Mouse (Mus musculus) bone marrow macrophage, adult 2 months (primary cell): ENCODE data around the gene Kif27. TPM values are rescaled to one million over a fixed set of nuclear protein-coding genes. Genes with fewer than 3 reads are reported as not detected.
A peak's percentile ranks its signal among the peaks of the same experiment; 100 is the strongest.

Experiments
- H3K27ac ChIP-seq: 2 replicates; pipeline ENCODE4 v1.5.1; 2012; ENCODE audit warnings: low read depth, low read length; ENCODE audit not compliant: insufficient read depth
- H3K4me1 ChIP-seq: 2 replicates; pipeline ENCODE4 v1.6.1; 2012; ENCODE audit warnings: low read length; ENCODE audit not compliant: control insufficient read depth, insufficient read depth
- H3K4me3 ChIP-seq: 2 replicates; pipeline ENCODE4 v1.5.1; 2012; ENCODE audit warnings: mild to moderate bottlenecking, low read length, moderate library complexity; ENCODE audit not compliant: insufficient read depth
- CTCF ChIP-seq: IDR thresholded peaks from 2 replicates; pipeline ENCODE4 v1.5.1; 2012; ENCODE audit warnings: low read depth, mild to moderate bottlenecking, low read length, moderate library complexity
- POLR2A ChIP-seq: IDR thresholded peaks from 2 replicates; pipeline ENCODE4 v1.6.1; 2012; ENCODE audit warnings: mild to moderate bottlenecking, low read depth, low read length, borderline replicate concordance
- polyA plus RNA-seq: library from polyadenylated mRNA; stranded (reverse); fragments of >200 nt; gene quantifications from 2 replicates; pipeline ENCODE4 v1.2.4, GENCODE M21; 2012; ENCODE audit not compliant: missing spikeins, insufficient read depth, insufficient read length

Kif27 gene
- polyA plus RNA-seq, 1 experiment, result not detected

DNA sequence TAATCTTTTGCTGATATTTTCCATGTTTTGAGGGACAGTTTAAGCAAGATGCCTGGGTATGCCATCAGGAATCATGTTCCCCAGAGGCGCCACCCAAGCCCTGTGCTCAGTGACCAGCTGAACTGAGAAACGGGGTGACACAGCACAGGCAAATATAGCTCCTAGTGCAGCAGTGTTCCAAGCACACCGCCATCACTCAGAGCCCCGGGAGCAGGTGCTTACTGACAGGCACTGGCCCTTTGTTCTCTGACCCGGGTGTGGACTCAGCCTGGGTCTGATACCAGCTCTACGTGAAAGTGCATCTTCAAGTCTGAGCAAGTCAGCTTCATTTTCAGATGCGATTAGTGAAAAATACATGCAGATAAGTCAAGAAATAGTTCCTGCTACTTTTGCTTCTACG is 49.4 kb downstream of the Kif27 start:
- H3K4me1 ChIP-seq, result peaks cover 3% of the 10 kb centered on the region
- TF ChIP-seq POLR2A, result no peak
- TF ChIP-seq CTCF, result no peak
- H3K4me3 ChIP-seq, result no peak overlapping the region
- H3K27ac ChIP-seq, result no peak overlapping the region

DNA sequence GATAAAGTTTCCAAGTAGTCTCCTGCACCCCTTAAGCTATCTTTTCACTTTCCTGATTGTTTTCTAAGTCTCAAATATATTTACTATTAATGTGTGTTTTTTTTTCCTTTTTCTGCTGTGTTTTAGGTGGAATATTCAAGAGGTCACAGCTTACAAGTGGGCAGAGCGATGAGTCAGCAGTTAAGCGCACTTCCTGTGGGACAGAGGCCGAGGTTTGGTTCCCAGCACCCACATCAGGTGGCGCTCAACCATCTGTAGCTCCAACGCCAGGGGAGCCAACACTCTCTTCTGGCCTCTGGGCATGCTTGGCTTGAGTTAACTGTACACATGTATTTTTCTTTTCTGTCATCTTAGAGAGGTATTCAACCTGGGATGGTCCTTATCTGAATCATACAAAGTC is 51.5 kb downstream of the Kif27 start:
- no peak overlapping the region for H3K27ac ChIP-seq
- peaks cover 3% of the 10 kb centered on the region for H3K4me1 ChIP-seq
- TF ChIP-seq POLR2A (no peak), CTCF (no peak)
- H3K4me3 ChIP-seq, result no peak overlapping the region

DNA sequence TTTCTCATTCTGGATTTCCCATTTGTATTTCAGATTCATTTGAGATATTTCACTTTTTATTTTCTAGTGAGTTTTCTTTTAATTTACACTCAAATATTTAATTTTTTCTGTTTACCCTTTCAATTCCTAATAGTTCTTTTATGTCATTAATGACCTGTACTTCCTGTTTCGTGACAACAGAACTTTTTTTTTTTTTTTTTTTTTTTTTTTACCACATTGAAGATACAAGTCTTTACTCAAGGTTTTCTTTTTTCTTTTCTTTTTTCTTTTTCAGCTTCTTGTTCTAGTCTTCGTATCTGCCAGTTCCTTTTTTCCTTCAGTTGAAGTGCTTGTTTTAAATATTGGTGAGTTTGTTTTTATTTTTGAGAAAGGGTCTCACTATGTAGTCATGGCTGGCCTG is 53.7 kb downstream of the Kif27 start:
- no peak overlapping the region for H3K4me3 ChIP-seq
- peaks cover 3% of the 10 kb centered on the region for H3K4me1 ChIP-seq
- TF ChIP-seq CTCF (no peak), POLR2A (no peak)
- H3K27ac ChIP-seq, result no peak overlapping the region

DNA sequence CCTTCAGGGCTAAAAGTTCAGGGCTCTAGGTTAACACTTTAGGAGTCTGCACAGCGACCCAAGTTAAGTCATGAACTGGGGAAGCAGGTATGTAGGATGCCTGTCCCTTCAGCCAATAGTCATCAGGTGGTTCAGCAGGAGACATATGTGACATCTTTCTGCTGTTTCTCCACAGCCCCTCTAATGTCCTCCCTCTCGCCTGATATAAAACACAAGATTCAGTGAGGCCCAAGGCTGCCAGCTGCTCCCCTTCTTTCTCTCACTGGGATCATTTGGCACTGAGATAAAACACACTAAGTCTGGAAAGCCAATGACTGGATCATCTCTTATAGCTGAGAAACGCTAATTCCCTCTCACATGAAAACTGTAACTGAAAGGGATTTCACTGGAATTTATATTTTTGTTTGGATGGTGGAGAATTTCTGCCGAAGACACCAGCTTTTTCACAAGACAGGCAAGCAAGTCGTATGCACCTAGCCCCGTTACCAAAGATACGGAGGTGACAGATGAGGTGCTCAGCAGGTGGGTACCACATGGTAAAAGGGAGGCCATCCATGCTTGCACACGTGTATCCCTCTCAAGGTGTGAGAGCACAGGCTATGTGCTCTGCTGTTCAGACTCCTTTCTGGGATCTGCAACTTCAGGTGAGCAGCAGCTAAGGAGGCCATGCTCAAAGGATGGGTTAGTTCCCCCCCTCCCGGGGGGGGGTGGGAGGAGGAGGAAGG is 56.3 kb downstream of the Kif27 start:
- Histone ChIP-seq H3K4me1 (peaks cover 3% of the 10 kb centered on the region), H3K4me3 (no peak overlapping the region), H3K27ac (no peak overlapping the region)
- no peak for TF ChIP-seq CTCF
- TF ChIP-seq POLR2A, result no peak

DNA sequence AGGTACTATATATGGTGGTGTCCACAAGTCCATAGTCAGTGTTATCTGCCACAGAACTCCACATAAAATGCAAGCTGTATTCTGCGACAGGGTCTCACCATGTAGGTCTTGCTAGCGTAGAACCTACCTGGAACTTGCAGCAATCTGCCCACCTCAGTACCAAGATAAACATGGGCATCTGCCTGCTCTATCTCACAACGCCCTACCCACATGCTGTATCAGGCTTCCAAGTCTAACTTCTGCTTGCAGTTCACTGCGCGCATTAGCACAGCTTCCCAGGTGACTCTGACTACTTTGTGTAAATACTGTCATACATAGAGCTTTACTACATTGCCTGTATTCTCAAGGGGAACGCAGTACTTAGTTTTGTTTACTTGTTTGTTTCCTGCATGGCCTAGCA is 57.0 kb downstream of the Kif27 start:
- peaks cover 3% of the 10 kb centered on the region for H3K4me1 ChIP-seq
- H3K4me3 ChIP-seq, result no peak overlapping the region
- no peak overlapping the region for H3K27ac ChIP-seq
- no peak for TF ChIP-seq POLR2A

DNA sequence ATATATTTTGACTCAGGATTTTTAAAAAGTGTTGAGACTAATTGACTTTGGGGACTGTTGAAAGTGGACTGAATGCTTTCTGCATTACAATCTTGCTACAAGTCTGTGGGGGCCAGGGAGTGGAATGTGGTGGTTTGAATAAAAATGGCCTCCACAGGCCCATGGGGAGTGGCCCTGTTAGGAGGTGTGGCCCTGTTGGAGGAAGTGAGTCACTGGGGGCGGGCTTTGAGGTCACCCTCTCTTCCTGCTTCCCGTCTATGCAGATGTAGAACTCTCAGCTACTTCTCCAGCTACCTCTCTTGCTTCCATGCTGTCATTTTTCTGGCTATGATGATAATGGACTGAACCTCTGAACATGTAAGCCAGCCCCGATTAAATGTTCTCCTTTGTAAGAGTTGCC is 60.2 kb downstream of the Kif27 start:
- TF ChIP-seq CTCF, result no peak
- TF ChIP-seq POLR2A, result no peak
- no peaks in the 10 kb centered on the region for H3K4me1 ChIP-seq
- H3K4me3 ChIP-seq, result no peak overlapping the region
- H3K27ac ChIP-seq, result no peak overlapping the region

DNA sequence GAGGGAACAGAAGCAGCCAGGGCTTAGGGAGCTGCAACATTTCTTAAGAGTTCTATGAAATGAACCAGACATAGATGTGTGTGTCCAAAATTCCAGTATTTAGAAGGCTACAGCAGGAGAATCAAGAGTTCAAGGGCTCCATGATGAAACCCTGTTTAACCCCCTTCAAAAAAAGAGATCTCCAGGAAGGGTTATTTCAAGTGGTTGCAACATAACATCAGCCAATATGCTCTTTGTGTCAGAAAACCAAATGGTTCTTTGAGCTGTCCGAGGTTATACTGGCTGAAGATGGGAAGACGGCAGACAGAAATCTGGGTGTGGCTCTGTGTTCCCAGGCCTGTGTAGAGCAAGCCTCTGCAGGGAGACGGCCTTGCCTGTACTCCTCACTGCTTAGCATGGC is 63.3 kb downstream of the Kif27 start:
- no peaks in the 10 kb centered on the region for H3K4me1 ChIP-seq

DNA sequence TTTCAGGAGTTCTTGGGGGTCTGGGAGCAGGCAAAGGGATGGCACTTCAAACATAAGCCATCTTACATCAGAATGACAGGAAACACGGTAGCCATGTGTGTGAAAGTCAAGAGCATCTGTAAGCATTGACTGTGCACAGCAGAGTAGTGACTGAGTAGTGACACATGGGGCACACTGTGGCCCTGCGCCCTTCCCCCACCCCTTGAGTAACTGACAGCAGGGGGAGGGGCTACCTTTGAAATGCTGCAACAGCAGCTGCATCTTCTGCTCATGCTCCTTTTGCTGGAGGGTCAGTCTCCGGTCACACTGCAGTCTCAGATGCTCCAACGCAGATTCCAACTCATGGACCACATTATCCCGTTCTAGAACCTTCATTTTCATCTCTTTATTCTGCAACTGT is 66.1 kb downstream of the Kif27 start:
- H3K27ac ChIP-seq, result no peak overlapping the region
- no peaks in the 10 kb centered on the region for H3K4me1 ChIP-seq
- H3K4me3 ChIP-seq, result no peak overlapping the region
- TF ChIP-seq POLR2A, result no peak
- no peak for TF ChIP-seq CTCF

More for the DNA sequence above, 63.3 kb downstream of the Kif27 start:
- Histone ChIP-seq H3K27ac (no peak overlapping the region), H3K4me3 (no peak overlapping the region)
- TF ChIP-seq POLR2A (no peak), CTCF (no peak)

DNA sequence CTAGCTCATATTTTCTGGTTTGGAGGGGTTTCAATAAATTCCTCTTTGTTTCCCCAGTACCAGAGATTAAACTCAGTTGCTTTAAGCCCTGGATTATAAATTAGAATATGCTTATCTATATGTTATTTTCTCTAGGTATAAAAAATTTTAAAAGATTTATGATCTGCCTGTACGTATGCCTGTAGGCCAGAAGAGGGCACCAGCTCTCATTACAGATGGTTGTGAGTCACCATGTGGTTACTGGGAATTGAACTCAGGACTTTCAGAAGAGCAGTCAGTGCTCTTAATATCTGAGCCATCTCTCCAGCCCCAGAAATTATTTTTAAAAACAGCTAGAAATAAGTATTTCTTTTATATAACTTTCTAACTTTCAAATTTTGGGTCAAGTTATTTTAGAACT is 69.6 kb downstream of the Kif27 start:
- H3K27ac ChIP-seq, result no peak overlapping the region
- no peak overlapping the region for H3K4me3 ChIP-seq
- no peak for TF ChIP-seq POLR2A
- TF ChIP-seq CTCF, result no peak

DNA sequence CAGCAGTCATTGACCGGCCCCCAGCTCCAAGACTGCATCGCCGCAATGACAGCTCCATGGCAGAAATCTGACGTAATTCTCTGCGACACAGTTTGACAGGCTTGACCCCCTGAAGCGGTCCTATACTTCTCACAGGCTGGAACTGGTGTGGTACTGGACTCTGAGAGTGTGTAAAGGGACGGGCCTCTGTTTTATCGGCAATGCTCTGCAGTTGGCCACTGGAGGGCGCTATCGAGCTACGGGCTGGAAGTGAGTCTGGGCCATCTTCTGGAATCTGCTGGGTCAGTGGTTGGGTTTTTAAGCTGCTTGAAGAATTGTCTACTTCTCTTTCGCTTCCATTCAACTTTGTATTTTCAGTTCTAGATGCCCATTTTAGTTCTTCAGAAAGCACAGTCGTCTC is 71.1 kb downstream of the Kif27 start:
- H3K4me1 ChIP-seq, result no peaks in the 10 kb centered on the region
- TF ChIP-seq POLR2A, result no peak
- TF ChIP-seq CTCF, result peak; percentile 98
- H3K27ac ChIP-seq, result no peak overlapping the region
- H3K4me3 ChIP-seq, result no peak overlapping the region

More for the DNA sequence above, 69.6 kb downstream of the Kif27 start:
- H3K4me1 ChIP-seq, result no peaks in the 10 kb centered on the region

DNA sequence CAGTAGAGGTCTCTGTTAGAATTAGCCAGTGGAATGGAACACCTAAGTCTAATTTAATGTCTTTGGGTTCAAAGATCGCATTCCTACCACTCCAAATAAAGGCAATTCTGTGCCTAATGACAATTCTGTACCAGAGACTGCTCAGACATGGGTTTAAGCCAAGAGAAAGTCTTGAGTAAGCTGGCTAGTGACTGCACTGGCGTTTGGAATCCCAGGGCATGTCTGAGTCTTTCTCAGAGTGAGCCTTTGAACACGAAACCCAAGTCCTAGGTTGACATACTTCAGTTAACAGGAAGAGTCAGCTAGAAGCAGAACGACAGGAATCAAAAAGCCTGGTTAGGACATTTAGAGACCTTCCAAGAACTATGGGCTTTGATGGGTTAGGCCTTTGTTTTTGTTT is 75.5 kb downstream of the Kif27 start:
- no peak for TF ChIP-seq CTCF
- Histone ChIP-seq H3K27ac (no peak overlapping the region), H3K4me1 (peaks cover 6% of the 10 kb centered on the region)

More for the DNA sequence above, 75.5 kb downstream of the Kif27 start:
- no peak overlapping the region for H3K4me3 ChIP-seq
